Mouse (Mus musculus) E14TG2a.4 (cell line): ENCODE results near the gene Mcub.

ENCODE experiments used
- CTCF ChIP-seq: conservative IDR thresholded peaks from 2 replicates; pipeline ENCODE4 v1.5.1; 2014; ENCODE audit warnings: low read length
- NANOG ChIP-seq: IDR thresholded peaks from 2 replicates; pipeline ENCODE4 v1.6.1; 2014; ENCODE audit warnings: borderline replicate concordance, low read length, mixed read lengths
- POU5F1 ChIP-seq: IDR thresholded peaks from 2 replicates; pipeline ENCODE4 v1.6.1; 2014; ENCODE audit warnings: low read length, borderline replicate concordance

GRCm38 (mm10) chr3:129877327-129877726 lies 92.7 kb downstream of the Mcub start:
- TF ChIP-seq CTCF (no peak), NANOG (no peak), POU5F1 (no peak)
